Mouse (Mus musculus) lung, adult 2 months (tissue): Measurements from ENCODE around the gene Pogk. TPM values are rescaled to one million over a fixed set of nuclear protein-coding genes. Genes with fewer than 3 reads are reported as not detected.
A peak's percentile ranks its signal among the peaks of the same experiment; 100 is the strongest.

Experiments
- DNase-seq: peaks from one replicate; pipeline ENCODE4 v3.0.0; 2022
- H3K4me1 ChIP-seq: fragments of 200-500 bp; 2 replicates; pipeline ENCODE4 v1.6.1; 2011; ENCODE audit warnings: low read length; ENCODE audit not compliant: control insufficient read depth, insufficient read depth
- H3K4me3 ChIP-seq: fragments of 200-500 bp; replicated peaks from 2 replicates; pipeline ENCODE3; 2011; ENCODE audit warnings: low read depth, mild to moderate bottlenecking, control low read depth, low read length; ENCODE audit errors: extremely low read depth
- CTCF ChIP-seq: fragments of 200-500 bp; IDR thresholded peaks from 2 replicates; pipeline ENCODE4 v1.5.1; 2011; ENCODE audit warnings: mild to moderate bottlenecking, low read length, control low read depth; ENCODE audit not compliant: insufficient read depth
- POLR2A ChIP-seq: fragments of 200-500 bp; IDR thresholded peaks from 2 replicates; pipeline ENCODE4 v1.6.1; 2011; ENCODE audit warnings: low read depth, mild to moderate bottlenecking, control low read depth, low read length, borderline replicate concordance; ENCODE audit errors: extremely low read depth
- WGBS: fragments of 180-500 bp; shearing (Covaris S2); methylation state at CpG from one replicate; pipeline ENCODE4 v1.1.7; 2018; 5-methylcytosine and 5-hydroxymethylcytosine counted together
- polyA plus RNA-seq: library from polyadenylated mRNA; depleted of rRNA; stranded (reverse); fragments of >200 nt; gene quantifications from 2 replicates; pipeline ENCODE4 v1.2.3, GENCODE M21; 2012; rRNA removed

Gene Pogk
- 4.2 and 6.3 TPM in 2 replicates for polyA plus RNA-seq

DNA sequence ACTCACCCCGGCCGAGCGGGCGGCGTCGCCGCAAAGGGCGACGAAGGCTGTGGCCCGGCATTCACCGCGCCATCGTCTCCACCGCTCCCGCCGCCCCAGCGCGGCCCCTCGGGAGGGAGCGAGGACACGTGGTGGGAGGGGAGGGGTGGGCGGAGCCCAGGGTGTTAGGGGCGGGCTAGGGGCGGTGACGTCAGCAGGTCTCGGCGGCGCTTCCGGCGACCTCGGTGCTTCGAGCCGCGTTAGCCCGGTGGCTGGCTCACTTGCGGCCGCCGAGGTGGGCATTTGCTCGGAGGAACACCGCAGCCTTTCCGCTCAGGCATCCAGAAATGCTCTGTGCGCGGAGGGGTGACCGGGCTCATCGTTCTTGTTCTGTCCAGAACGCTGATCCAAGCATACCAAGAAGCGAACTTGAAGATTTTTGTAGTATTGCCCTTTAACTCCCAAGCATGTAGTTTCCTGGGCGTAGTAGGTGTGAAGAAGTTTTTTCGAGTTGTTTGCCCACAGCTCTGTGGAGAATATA is at the start of gene Pogk:
Pogk (minus strand) TSS at position 163 of the 520 bp plus-strand sequence.
- TF ChIP-seq CTCF (no peak), POLR2A (0 out of 2 replicates have a peak, but pooled peaks have one; percentile 29)
- peak within 1 kb of the TSS; percentile 87 for H3K4me3 ChIP-seq
- DNase-seq = peak; percentile 72
- 2% methylated on average over 49 of the region's 49 CpGs for WGBS
- H3K4me1 ChIP-seq = peaks cover 6% of the 10 kb centered on the region

DNA sequence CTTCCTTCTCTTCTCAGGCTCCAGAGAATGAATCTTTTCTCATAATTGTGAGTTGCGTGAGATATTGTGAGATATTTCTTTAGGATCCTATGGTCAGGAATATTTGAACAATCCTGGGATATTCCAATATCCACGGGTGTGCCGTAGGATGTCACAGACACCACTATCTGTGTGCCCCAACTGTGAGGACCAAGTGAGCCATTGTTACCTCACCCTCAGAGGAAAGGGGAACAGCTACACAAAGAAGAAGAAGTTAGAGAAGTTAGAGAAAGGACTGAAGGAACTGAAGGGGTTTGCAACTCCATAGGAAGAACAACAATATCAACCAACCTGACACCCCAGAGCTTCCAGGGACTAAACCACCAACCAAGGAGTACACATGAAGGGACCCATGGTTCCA is 32.3 kb upstream of the Pogk start:
- no peak for DNase-seq
- H3K4me1 ChIP-seq = no peaks in the 10 kb centered on the region
- WGBS = 84% methylated on average over 3 of the region's 3 CpGs
- H3K4me3 ChIP-seq = no peak overlapping the region
- TF ChIP-seq POLR2A (no peak), CTCF (no peak)

DNA sequence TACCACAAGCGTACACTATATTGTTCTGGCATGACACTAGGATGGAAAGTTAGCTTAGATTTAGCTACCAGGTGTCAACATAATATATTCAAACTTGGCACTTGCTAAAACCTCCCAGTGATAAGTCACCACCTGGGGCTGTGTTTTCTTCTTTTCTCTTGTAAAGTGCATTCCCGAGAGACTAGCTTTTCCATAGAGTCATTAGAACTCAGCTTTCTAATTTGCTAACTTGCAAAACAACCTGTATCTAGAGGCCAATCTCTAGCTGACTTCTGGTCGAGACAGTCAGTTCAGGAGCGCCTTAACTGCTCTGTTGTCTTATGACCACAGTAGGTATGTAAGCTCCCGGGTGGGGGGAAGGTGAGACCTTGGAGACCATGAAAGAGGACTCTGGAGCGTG is 29.8 kb upstream of the Pogk start:
- Histone ChIP-seq H3K4me3 (no peak overlapping the region), H3K4me1 (no peaks in the 10 kb centered on the region)
- 61% methylated on average over 6 of the region's 6 CpGs for WGBS
- TF ChIP-seq POLR2A (no peak), CTCF (no peak)
- DNase-seq = no peak

DNA sequence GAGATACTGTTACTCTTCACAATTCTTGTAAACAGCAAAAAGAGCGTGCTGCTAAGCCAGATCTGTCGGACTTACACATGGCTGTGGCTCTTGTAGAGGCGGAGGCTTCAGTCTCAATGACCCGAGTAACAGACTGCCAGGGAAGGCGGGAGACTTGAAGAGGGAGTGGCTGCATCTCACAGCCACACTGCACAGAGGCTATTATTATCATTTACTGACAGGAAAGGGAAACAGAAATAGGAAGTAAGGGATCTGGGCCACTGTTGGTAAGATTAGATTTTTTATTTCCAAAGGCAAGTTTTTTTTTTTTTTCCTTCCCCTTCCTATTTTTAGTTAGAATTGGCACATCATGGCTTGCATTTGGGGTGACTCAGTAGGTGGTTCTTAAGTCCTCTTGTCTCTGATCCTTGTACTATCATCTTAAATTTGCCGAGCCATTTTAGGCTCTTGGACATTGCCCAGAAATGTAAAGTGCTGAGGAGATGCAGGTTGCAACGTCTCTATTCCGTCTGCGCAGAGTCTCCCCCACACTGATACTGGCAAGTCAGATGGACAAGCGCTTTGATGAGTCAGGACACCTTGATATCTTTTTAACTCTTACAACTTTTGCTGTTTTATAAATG is 20.3 kb upstream of the Pogk start:
- no peak for DNase-seq
- TF ChIP-seq POLR2A = no peak
- Histone ChIP-seq H3K4me1 (peaks cover 4% of the 10 kb centered on the region; the same call in 1 of the 2 replicates), H3K4me3 (no peak overlapping the region)
- 24% methylated on average over 10 of the region's 10 CpGs for WGBS

DNA sequence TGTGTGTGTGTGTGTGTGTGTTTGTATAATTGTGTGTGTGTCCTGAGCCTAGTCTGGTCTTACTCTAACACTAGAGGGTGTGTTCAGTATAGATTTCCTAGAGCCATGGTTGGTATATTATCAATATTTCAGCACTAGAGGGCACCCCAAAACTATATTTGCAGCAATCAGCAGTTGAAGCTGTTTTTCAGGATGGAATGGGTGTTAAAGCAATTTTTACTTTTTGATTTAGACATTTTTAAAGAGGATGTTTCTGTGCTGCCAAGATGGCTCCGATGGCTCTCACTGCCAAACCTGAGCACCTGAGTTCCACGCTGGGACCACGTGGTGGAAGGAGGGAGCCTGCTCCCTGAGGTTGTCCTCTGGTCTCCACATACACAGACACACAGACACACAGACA is 19.4 kb upstream of the Pogk start:
- WGBS = 46% methylated on average over 3 of the region's 3 CpGs
- Histone ChIP-seq H3K4me3 (no peak overlapping the region), H3K4me1 (peaks cover 4% of the 10 kb centered on the region; the same call in 1 of the 2 replicates)
- DNase-seq = no peak
- no peak for TF ChIP-seq POLR2A
- no peak for TF ChIP-seq CTCF

DNA sequence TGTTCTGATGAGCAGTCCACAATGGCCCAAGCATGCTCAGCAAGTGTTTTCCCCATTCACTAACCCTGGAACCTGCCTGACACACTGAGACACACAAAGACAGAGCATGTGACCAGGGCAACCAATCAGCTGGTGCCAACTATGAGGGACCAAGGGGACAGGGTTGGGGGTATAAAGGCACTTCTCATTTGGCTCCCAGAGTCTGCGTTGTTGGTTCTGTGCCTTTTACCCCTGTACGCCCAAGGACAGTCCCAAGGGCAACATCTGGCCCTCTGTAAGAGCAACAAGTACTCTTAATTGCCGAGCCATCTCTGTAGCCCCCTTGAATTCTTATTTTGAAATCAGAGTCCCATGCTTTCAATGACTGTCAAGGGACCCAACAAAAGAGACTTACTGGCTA is 2.6 kb upstream of the Pogk start:
- 89% methylated on average over 3 of the region's 3 CpGs for WGBS

DNA sequence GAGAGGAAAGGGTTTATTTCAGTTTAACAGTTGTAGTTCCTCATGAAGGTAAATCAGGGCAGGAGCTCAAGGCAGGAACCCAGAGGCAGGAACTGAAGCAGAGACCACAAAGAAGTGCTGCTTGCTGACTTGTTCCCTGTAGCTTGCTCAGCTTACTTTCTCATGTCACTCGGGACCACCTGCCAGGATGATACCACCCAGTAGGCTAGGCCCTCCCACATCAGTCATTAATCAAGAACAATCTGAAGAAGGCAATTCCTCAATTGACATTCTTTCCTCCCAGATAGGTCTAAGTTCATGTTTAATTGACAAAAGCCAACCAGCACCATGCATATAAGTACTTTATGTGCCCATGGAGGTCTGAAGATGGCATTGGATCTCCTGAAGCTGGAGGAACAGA is 1.9 kb upstream of the Pogk start:
- no peak for TF ChIP-seq POLR2A
- TF ChIP-seq CTCF = no peak
- whole genome bisulfite sequencing = 100% methylated on average over 1 of the region's 1 CpGs
- Histone ChIP-seq H3K4me1 (peaks cover 6% of the 10 kb centered on the region), H3K4me3 (no peak overlapping the region)
- no peak for DNase-seq

More for the DNA sequence above, 2.6 kb upstream of the Pogk start:
- no peak for DNase-seq
- TF ChIP-seq POLR2A (no peak), CTCF (no peak)
- Histone ChIP-seq H3K4me1 (peaks cover 6% of the 10 kb centered on the region), H3K4me3 (no peak overlapping the region)

DNA sequence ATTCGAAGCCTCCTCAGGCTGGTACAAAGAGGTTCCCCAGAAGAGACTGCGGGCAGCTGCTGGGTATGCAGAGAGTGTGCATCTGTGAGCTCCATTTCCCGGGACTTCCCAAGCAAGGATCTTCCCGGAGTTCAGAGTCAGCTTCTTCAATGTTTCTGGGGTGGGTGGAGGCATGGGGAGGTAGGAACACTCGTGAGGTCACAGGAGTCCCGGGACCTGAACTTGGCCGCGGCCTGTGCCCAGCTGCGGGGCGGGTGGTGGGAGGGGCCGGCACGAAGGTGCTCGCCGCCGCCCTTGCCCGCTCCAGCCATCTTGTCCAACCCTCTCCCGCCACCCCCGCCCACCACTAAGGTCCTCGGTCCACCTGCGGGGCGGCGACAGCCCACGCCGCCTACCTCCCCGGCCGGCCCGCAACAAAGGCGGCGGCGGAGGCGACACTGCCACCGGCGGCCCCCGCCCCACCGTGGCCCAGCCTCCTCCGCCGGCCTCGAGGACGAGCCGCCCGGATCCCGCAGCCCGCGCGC is 424 bp downstream of the Pogk start:
- TF ChIP-seq POLR2A = no peak
- TF ChIP-seq CTCF = no peak
- 1% methylated on average over 45 of the region's 45 CpGs for WGBS
- peak overlapping the region; percentile 87 for H3K4me3 ChIP-seq
- H3K4me1 ChIP-seq = peaks cover 6% of the 10 kb centered on the region
- no peak for DNase-seq

DNA sequence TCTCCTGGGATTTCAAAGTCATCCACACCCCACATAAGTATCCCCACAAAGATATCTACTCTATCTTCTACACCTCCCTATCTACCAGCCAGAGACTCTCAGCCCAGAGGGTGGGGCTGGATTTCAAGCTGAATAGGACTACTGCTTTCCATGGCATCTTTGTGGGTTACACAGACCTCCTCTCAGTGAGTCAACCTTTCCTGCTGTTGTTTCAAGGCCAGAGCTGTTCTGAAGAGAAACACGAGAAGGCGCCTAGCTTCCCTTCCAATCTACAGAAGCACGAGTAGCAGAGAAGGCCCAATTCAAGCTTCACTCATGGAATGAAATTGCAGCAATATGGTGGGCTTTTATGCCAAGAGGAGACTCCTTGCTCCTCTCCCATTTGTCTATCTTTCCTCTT is 5.8 kb downstream of the Pogk start:
- no peak for TF ChIP-seq CTCF
- TF ChIP-seq POLR2A = no peak
- DNase-seq = no peak
- WGBS = 86% methylated on average over 3 of the region's 3 CpGs
- Histone ChIP-seq H3K4me3 (no peak overlapping the region), H3K4me1 (peaks cover under 1% of the 10 kb centered on the region)

DNA sequence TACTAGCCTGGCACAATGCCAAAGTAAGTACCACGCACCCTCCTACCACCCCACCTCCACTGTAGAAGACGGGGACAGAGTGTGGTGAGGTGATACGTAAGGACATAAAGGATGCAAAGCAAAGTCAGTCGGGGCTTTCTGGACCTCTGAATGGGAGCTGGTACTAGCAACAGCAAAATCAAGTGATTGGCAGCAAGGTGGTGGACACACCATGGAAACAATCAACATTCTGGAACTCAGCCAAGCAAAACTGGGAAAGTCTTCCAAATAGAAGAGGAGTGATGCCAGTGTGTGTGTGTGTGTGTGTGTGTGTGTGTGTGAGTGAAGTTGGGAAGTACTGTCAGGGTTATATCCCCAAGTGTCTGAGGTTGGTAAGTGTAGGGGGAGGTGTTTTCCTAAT is 7.7 kb downstream of the Pogk start:
- Histone ChIP-seq H3K4me1 (no peaks in the 10 kb centered on the region), H3K4me3 (no peak overlapping the region)
- no peak for TF ChIP-seq CTCF
- no peak for TF ChIP-seq POLR2A
- no peak for DNase-seq
- WGBS = 77% methylated on average over 4 of the region's 4 CpGs

DNA sequence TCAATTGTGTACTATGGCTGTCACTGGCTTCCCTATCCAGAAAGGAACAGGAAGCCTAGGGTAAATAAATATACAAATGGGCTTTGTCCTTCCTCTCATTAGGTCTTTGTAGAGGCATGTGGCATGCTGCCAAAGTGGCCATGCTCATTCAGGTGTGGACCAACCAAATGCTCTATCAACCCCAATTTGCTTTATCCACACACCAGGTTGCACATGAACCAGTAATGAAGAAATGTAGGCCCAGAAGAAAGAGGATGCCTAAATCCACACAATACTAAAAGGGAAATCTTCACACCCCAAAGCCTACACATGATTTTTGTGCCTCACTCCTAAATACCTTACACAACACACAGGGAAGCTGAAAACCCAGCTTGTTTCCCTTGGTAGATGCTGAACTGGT is 8.2 kb downstream of the Pogk start:
- DNase-seq = no peak
- TF ChIP-seq POLR2A (no peak), CTCF (no peak)
- no peak overlapping the region for H3K4me3 ChIP-seq
- no peaks in the 10 kb centered on the region for H3K4me1 ChIP-seq
